Mouse (Mus musculus): ENCODE measurements around the gene Gjc3. TPM values are rescaled to one million over a fixed set of nuclear protein-coding genes. Genes with fewer than 3 reads are reported as not detected.

Gene Gjc3
- polyA plus RNA-seq (2014; fragmentation: Nextera tagmentation; extraction: Ambion mirVana): 0.18 TPM in 1 of 2 replicates, not detected in the other

GRCm38 (mm10) chr5:137962945-137963344 lies at the start of gene Gjc3:
Gene Gjc3, minus strand, starts transcription at chr5:137963098.
- 71% methylated on average over 8 of the region's 8 CpGs for WGBS
- Histone ChIP-seq H3K27ac (ENCODE audit: low read depth) (no peak within 1 kb of the TSS), H3K9ac (no peak within 1 kb of the TSS), H3K4me2 (no peak within 1 kb of the TSS), H3K4me3 (ENCODE audit: low read depth, low read length) (no peak within 1 kb of the TSS), H3K36me3 (ENCODE audit: insufficient read depth) (no peaks in the 10 kb centered on the region), H3K4me1 (ENCODE audit: insufficient read depth) (no peaks in the 10 kb centered on the region), H3K9me3 (ENCODE audit: low read depth, low read length) (no peaks in the 10 kb centered on the region), H3K27me3 (ENCODE audit: insufficient read depth, low read length) (no peaks in the 10 kb centered on the region)
- DNase-seq (no peak), ATAC-seq (ENCODE audit: insufficient read depth) (no peak)
- no peak for TF ChIP-seq CTCF (IDR thresholded peaks at IDR 0.05; ENCODE audit: low read depth)

GRCm38 (mm10) chr5:138012382-138012781 lies 49.5 kb upstream of the Gjc3 start:
- Histone ChIP-seq H3K9ac (no peak overlapping the region), H3K36me3 (ENCODE audit: insufficient read depth) (no peaks in the 10 kb centered on the region), H3K27ac (ENCODE audit: low read depth) (no peak overlapping the region), H3K9me3 (ENCODE audit: low read depth, low read length) (no peaks in the 10 kb centered on the region), H3K27me3 (ENCODE audit: insufficient read depth, low read length) (no peaks in the 10 kb centered on the region), H3K4me1 (ENCODE audit: insufficient read depth) (no peaks in the 10 kb centered on the region), H3K4me3 (ENCODE audit: low read depth, low read length) (no peak overlapping the region), H3K4me2 (no peak overlapping the region)
- 80% methylated on average over 5 of the region's 5 CpGs for WGBS
- ATAC-seq (ENCODE audit: insufficient read depth): no peak
- no peak for DNase-seq
- TF ChIP-seq CTCF (IDR thresholded peaks at IDR 0.05; ENCODE audit: low read depth): no peak

- no peaks in the 10 kb centered on the region for H3K4me1 ChIP-seq (ENCODE audit: insufficient read depth)
- ATAC-seq (ENCODE audit: insufficient read depth) (no peak), DNase-seq (no peak)
- no peak overlapping the region for H3K4me3 ChIP-seq (ENCODE audit: low read depth, low read length)
- H3K4me2 ChIP-seq: no peak overlapping the region
- 84% methylated on average over 5 of the region's 5 CpGs for WGBS
- no peaks in the 10 kb centered on the region for H3K9me3 ChIP-seq (ENCODE audit: low read depth, low read length)
- H3K27me3 ChIP-seq (ENCODE audit: insufficient read depth, low read length): no peaks in the 10 kb centered on the region
- TF ChIP-seq CTCF (IDR thresholded peaks at IDR 0.05; ENCODE audit: low read depth): no peak
- H3K9ac ChIP-seq: no peak overlapping the region
- H3K27ac ChIP-seq (ENCODE audit: low read depth): no peak overlapping the region
- no peaks in the 10 kb centered on the region for H3K36me3 ChIP-seq (ENCODE audit: insufficient read depth)
These were observed 46.5 kb upstream of the Gjc3 start for GRCm38 (mm10) chr5:138009437-138009836.

- no peak overlapping the region for H3K4me2 ChIP-seq
- no peak for ATAC-seq (ENCODE audit: insufficient read depth)
- no peaks in the 10 kb centered on the region for H3K4me1 ChIP-seq (ENCODE audit: insufficient read depth)
- H3K27me3 ChIP-seq (ENCODE audit: insufficient read depth, low read length): no peaks in the 10 kb centered on the region
- no peaks in the 10 kb centered on the region for H3K36me3 ChIP-seq (ENCODE audit: insufficient read depth)
- 78% methylated on average over 1 of the region's 1 CpGs for WGBS
- no peak overlapping the region for H3K9ac ChIP-seq
- H3K27ac ChIP-seq (ENCODE audit: low read depth): no peak overlapping the region
- no peaks in the 10 kb centered on the region for H3K9me3 ChIP-seq (ENCODE audit: low read depth, low read length)
- H3K4me3 ChIP-seq (ENCODE audit: low read depth, low read length): no peak overlapping the region
- no peak for DNase-seq
- TF ChIP-seq CTCF (IDR thresholded peaks at IDR 0.05; ENCODE audit: low read depth): no peak
These were observed 23.5 kb upstream of the Gjc3 start for GRCm38 (mm10) chr5:137986351-137986750.

GRCm38 (mm10) chr5:137981300-137981699 lies 18.4 kb upstream of the Gjc3 start, which contains the start of gene Azgp1:
Gene Azgp1, plus strand, starts transcription at chr5:137981520.
- ATAC-seq (ENCODE audit: insufficient read depth) (no peak), DNase-seq (peak; percentile 15)
- no peak within 1 kb of the TSS for H3K27ac ChIP-seq (ENCODE audit: low read depth)
- 60% methylated on average over 4 of the region's 4 CpGs for WGBS
- H3K27me3 ChIP-seq (ENCODE audit: insufficient read depth, low read length): no peaks in the 10 kb centered on the region
- TF ChIP-seq CTCF (IDR thresholded peaks at IDR 0.05; ENCODE audit: low read depth): no peak
- no peak within 1 kb of the TSS for H3K9ac ChIP-seq
- no peak within 1 kb of the TSS for H3K4me2 ChIP-seq
- H3K4me3 ChIP-seq (ENCODE audit: low read depth, low read length): no peak within 1 kb of the TSS
- no peaks in the 10 kb centered on the region for H3K4me1 ChIP-seq (ENCODE audit: insufficient read depth)
- H3K9me3 ChIP-seq (ENCODE audit: low read depth, low read length): no peaks in the 10 kb centered on the region
- H3K36me3 ChIP-seq (ENCODE audit: insufficient read depth): no peaks in the 10 kb centered on the region

- ATAC-seq (ENCODE audit: insufficient read depth) (no peak), DNase-seq (no peak)
- Histone ChIP-seq H3K36me3 (ENCODE audit: insufficient read depth) (no peaks in the 10 kb centered on the region), H3K9ac (no peak overlapping the region), H3K4me2 (no peak overlapping the region), H3K27me3 (ENCODE audit: insufficient read depth, low read length) (no peaks in the 10 kb centered on the region), H3K27ac (ENCODE audit: low read depth) (no peak overlapping the region), H3K9me3 (ENCODE audit: low read depth, low read length) (no peaks in the 10 kb centered on the region), H3K4me3 (ENCODE audit: low read depth, low read length) (no peak overlapping the region), H3K4me1 (ENCODE audit: insufficient read depth) (no peaks in the 10 kb centered on the region)
- 60% methylated on average over 2 of the region's 2 CpGs for WGBS
- TF ChIP-seq CTCF (IDR thresholded peaks at IDR 0.05; ENCODE audit: low read depth): no peak
These were observed 16.2 kb upstream of the Gjc3 start for GRCm38 (mm10) chr5:137979081-137979480.

GRCm38 (mm10) chr5:137977291-137977690 lies 14.4 kb upstream of the Gjc3 start:
- H3K27ac ChIP-seq (ENCODE audit: low read depth): no peak overlapping the region
- no peak overlapping the region for H3K9ac ChIP-seq
- no peaks in the 10 kb centered on the region for H3K9me3 ChIP-seq (ENCODE audit: low read depth, low read length)
- no peak overlapping the region for H3K4me3 ChIP-seq (ENCODE audit: low read depth, low read length)
- DNase-seq (no peak), ATAC-seq (ENCODE audit: insufficient read depth) (no peak)
- H3K4me2 ChIP-seq: no peak overlapping the region
- no peaks in the 10 kb centered on the region for H3K27me3 ChIP-seq (ENCODE audit: insufficient read depth, low read length)
- no peaks in the 10 kb centered on the region for H3K4me1 ChIP-seq (ENCODE audit: insufficient read depth)
- no peaks in the 10 kb centered on the region for H3K36me3 ChIP-seq (ENCODE audit: insufficient read depth)
- no peak for TF ChIP-seq CTCF (IDR thresholded peaks at IDR 0.05; ENCODE audit: low read depth)
- 23% methylated on average over 1 of the region's 1 CpGs for WGBS

- Histone ChIP-seq H3K9me3 (ENCODE audit: low read depth, low read length) (no peaks in the 10 kb centered on the region), H3K36me3 (ENCODE audit: insufficient read depth) (no peaks in the 10 kb centered on the region), H3K27me3 (ENCODE audit: insufficient read depth, low read length) (no peaks in the 10 kb centered on the region), H3K4me2 (no peak overlapping the region), H3K4me3 (ENCODE audit: low read depth, low read length) (no peak overlapping the region), H3K27ac (ENCODE audit: low read depth) (no peak overlapping the region), H3K9ac (no peak overlapping the region), H3K4me1 (ENCODE audit: insufficient read depth) (no peaks in the 10 kb centered on the region)
- DNase-seq (no peak), ATAC-seq (ENCODE audit: insufficient read depth) (no peak)
- 41% methylated on average over 1 of the region's 1 CpGs for WGBS
- TF ChIP-seq CTCF (IDR thresholded peaks at IDR 0.05; ENCODE audit: low read depth): no peak
These were observed 12.5 kb upstream of the Gjc3 start for GRCm38 (mm10) chr5:137975434-137975833.
